Mouse (Mus musculus) CD8-positive naive resting alpha-beta T cell, adult 2 months (primary cell): ENCODE data around the gene Stmnd1.
"Not testable (repeated sequence)": the region's sequence is repeated elsewhere in the genome, so short reads cannot be mapped to it uniquely, and the experiment has no call there.

Experiments used
- DNase-seq, 2 experiments: peaks; one replicate each; pipeline ENCODE4 v3.0.0; 2022; ENCODE audit warnings: low read depth in 2 of 2, low spot score in 2 of 2

The Stmnd1 gene

GRCm38 (mm10) chr13:46288372-46288771 is 14.9 kb downstream of the Stmnd1 start:
- DNase-seq: no peak

DNA sequence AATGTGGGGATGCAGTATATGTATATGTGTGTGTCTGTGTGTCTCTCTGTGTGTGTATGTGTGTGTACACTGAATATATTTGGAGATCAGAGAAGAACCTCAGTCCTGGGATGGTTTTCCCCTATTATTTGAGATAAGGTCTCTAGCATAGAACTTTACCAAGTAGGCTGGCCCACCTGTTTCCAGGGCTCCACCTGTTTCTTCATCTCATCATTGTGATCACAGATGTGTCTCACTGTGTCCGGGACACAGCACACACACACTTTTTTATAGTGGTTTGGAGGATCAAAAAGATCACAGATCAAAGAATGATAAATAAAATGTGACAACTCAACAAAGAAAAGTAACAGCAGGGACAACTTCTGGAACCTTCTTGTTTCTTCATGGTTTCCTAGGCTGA is 17.0 kb downstream of the Stmnd1 start:
- no peak for DNase-seq

DNA sequence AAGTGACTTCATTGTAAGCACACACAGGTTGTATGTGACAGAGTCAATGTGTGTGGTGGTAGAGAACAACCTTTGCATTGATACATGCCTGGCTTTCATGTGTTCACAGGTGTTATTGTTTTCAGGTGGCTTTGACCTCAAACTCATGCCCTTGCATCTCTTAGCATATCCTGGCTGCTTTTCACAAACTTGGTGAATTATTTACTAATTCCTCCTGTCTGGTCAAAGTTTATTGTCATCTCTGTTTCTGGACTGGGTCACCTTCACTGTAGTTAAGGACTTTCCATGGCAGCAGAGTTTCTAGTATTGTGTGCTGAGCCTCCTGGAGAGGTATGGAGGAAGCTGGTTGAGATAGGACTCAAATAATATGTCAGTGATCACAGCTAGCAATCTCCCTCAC is 20.8 kb downstream of the Stmnd1 start:
- no peak for DNase-seq

- no peak for DNase-seq
Measured at GRCm38 (mm10) chr13:46297701-46298100, 24.2 kb downstream of the Stmnd1 start.

- DNase-seq: peak; percentile 61 to 75
Measured at GRCm38 (mm10) chr13:46310790-46311189, 37.3 kb downstream of the Stmnd1 start.

DNA sequence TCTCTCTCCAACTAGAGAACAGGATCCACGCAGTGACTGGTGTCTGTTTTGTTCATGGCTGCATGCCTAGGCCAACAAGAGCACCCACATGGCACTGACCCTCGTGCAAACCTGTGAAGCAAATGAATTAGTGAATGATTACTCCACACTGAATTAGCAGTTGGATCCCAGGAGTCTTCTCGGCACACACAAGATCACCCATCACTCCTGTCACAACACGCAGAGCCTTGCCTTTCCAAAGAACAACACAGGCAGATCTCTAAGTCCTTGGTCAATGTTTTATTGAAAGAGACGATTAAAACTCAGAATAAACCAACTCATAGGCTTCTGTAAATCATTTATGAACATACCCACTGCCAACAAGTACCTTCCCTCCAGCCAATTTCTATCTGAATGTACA is 39.7 kb downstream of the Stmnd1 start:
- DNase-seq: no peak

DNA sequence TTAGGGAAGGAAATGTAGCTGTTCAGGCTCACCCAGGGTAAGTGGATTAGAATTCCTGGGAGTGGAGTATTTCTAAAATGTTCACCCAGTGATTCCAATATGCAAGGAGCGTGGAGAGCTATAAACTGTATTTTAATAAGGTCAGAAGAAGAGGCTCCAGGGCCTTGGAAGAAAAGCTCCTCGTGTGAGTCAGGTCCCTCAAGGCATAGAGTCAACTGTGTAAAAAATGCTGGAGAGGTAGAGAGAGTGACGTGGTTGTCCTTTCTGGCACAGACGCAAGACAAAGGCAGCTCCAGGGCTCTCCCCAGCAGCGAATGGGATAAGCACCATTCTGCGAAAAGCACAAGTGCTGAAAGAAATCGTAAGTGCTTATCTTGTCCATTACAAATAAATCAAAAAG is 41.6 kb downstream of the Stmnd1 start:
- no peak for DNase-seq

GRCm38 (mm10) chr13:46326351-46326985 is 52.9 kb downstream of the Stmnd1 start:
- DNase-seq: no peak

DNA sequence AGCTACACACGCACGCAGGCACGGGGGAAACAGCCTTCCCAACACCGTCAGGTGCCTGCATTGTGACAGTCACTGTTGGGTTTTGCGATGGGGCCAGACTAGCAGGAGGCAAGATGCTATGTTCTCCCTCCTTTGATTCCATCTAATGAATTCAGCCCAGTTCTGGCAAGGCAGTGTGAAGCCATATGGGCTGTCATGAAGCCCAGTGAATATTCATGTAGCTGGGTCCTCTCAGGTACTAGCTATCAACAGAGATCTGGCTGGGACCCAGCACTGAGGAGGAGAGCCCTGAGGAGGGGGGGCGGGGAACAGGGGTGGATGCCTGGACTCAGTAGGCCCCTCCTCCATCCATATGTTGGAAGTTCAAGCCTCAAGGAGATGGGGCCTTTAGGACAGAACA is 61.5 kb downstream of the Stmnd1 start:
- no peak for DNase-seq

GRCm38 (mm10) chr13:46336281-46336680 is 62.8 kb downstream of the Stmnd1 start:
- DNase-seq: not testable (repeated sequence)

- DNase-seq: peak in 1 of 2 experiments; percentile 11
Measured at GRCm38 (mm10) chr13:46337791-46338190, 64.3 kb downstream of the Stmnd1 start.

DNA sequence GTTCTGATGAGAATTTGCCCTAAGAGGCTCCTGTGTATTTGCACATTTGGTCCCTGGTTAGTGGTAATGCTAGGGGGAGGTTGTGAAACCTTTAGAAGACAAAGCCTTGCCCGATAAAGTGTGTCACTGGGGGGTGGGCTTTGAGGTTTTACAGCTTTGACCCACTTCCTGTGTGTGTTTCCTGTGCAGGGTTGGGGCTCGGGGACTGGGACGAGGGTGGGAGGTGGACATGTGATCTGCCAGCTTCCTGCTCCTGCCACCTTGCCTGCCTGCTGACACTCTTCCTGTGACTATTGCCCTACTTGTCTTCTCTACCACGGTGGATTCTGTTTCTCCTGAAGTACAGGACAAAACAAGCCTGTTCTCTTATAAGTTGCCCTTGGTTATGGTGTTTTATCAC is 66.4 kb downstream of the Stmnd1 start:
- peak; percentile 84 to 89 for DNase-seq

GRCm38 (mm10) chr13:46340583-46340982 is 67.1 kb downstream of the Stmnd1 start:
- no peak for DNase-seq

- no peak for DNase-seq
Measured at GRCm38 (mm10) chr13:46341419-46341818, 67.9 kb downstream of the Stmnd1 start.

GRCm38 (mm10) chr13:46343226-46343625 is 69.7 kb downstream of the Stmnd1 start:
- no peak for DNase-seq

DNA sequence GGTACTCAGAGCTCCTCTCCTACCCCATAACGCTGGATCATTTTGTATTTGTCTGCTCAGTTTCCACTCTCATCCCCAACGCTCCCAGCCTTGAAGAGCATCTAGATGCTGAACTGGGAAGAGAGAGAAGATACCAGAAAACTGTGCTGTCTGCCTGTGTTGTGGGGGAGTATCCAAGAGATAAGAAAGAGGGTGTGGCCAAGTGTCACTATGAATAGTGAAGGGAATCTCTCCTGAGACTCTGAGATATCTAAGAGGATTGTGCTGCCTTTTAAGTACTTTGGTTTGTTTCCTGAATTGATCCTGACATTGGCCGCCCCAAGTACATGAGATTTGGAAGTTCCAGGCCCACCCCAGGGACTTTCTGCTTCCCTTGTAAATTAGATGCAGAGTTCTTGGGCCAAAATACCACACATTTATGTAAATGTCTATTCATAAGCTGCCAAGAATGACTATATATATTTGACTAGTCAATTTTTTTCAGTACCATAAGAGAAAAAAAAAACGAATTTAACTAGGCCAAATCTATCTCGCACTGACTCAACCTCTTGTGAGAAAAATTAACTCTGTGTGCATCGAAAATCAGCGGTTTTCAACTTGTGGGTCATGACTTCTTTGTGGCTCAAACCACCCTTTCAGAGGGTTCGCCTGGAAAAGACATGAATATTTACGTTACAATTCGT is 73.5 kb downstream of the Stmnd1 start:
- no peak for DNase-seq

DNA sequence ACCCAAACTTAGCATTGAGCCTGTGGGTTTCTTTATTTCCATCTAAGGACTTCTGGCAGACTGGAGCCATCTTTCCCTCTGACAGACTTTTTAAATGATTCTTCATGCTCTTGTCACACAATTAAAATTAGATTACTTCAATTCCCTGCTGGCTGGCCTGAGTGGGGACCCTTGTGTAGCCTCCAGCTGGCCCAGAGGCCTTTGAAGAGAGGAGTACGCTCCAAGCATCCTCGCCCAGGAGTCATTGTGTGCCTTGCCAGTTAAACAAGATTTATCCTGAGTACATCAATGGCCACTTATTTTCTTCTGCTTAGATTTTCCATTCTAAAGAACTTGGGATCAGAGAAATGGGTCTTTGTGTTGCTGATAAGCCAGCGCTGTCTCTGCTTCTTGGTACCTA is 76.1 kb downstream of the Stmnd1 start:
- no peak for DNase-seq
